Mouse (Mus musculus) neural tube, embryonic 13.5 days (tissue): ENCODE measurements at regions not wholly inside any gene's neighbourhood (a gene's known extent, or its start where the extent isn't known, plus 50 kb on each side); places are given as distances from the start of the nearest gene placed in this dataset.

Experiments used
- ATAC-seq: fragments of 200-750 bp; cut with Nextera tagmentation; 2 replicates; pipeline ENCODE4 v1.8.0; 2017; ENCODE audit warnings: low read depth, mild to moderate bottlenecking, moderate TSS enrichment, moderate library complexity
- H3K27ac ChIP-seq: fragments of 300-500 bp; sonication (generic); replicated peaks from 2 replicates; pipeline ENCODE4 v1.5.1; 2015; ENCODE audit warnings: moderate library complexity, mild to moderate bottlenecking, inconsistent platforms
- H3K27me3 ChIP-seq: fragments of 300-500 bp; sonication (generic); 2 replicates; pipeline ENCODE4 v1.6.1; 2015; ENCODE audit warnings: mild to moderate bottlenecking, inconsistent platforms
- H3K36me3 ChIP-seq: fragments of 300-500 bp; sonication (generic); 2 replicates; pipeline ENCODE4 v1.6.1; 2015; ENCODE audit warnings: mild to moderate bottlenecking, inconsistent platforms
- H3K4me1 ChIP-seq: fragments of 300-500 bp; sonication (generic); replicated peaks from 2 replicates; pipeline ENCODE4 v1.6.1; 2015; ENCODE audit warnings: inconsistent platforms
- H3K4me2 ChIP-seq: fragments of 300-500 bp; sonication (generic); 2 replicates; pipeline ENCODE4 v1.6.1; 2015; ENCODE audit warnings: inconsistent platforms, mild to moderate bottlenecking, moderate library complexity
- H3K4me3 ChIP-seq: fragments of 300-500 bp; sonication (generic); 2 replicates; pipeline ENCODE4 v1.5.1; 2015; ENCODE audit warnings: mild to moderate bottlenecking, inconsistent platforms
- H3K9ac ChIP-seq: fragments of 300-500 bp; sonication (generic); 2 replicates; pipeline ENCODE4 v1.6.1; 2015; ENCODE audit warnings: moderate library complexity, mild to moderate bottlenecking, inconsistent platforms
- H3K9me3 ChIP-seq: fragments of 300-500 bp; sonication (generic); 2 replicates; pipeline ENCODE4 v1.6.1; 2016; ENCODE audit warnings: inconsistent platforms
- WGBS: fragments of 180-500 bp; shearing (Covaris S2); methylation state at CpG from one replicate; pipeline ENCODE4 v1.1.7; 2015; 5-methylcytosine and 5-hydroxymethylcytosine counted together

DNA sequence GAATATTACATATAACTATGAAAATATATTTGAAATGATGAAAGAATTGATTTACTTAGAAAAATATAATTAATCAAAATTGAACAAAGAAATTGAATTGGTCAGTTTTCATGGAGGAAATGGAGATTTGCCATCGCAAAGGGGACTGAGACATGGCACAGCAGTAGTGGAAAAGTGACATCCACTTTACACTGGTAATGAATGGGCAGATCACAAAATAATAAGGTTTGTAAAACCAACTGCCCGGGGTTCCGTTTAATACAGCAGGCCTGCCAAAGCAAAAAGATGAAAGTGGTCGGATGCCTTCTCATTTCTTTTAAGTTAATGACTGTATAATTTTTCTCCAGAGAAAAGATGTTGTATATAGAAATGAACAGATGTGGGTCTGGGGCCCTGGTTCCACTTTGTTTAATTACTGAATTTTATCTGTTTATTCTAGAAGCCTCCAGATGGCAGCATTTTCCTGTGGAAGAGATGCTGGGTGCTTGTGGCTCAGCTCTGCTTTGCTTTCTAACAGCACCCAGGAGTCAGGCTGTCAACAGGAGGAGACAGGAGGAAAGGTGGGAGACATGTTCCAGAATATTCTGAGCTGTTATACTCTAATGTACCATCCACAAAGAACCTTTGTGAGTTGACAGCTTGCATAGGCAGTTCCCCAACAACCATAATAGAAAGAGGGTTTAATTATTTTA lies 75.6 kb upstream of the Fbxl17 start:
- H3K9me3 ChIP-seq: no peaks in the 10 kb centered on the region
- ATAC-seq: peak; percentile 75
- H3K27ac ChIP-seq: no peak overlapping the region
- no peak overlapping the region for H3K4me3 ChIP-seq
- no peak overlapping the region for H3K4me2 ChIP-seq
- no peaks in the 10 kb centered on the region for H3K36me3 ChIP-seq
- 54% methylated on average over 4 of the region's 4 CpGs for WGBS
- H3K4me1 ChIP-seq: no peaks in the 10 kb centered on the region
- H3K9ac ChIP-seq: no peak overlapping the region
- H3K27me3 ChIP-seq: no peaks in the 10 kb centered on the region

GRCm38 (mm10) chr17:63582870-63583269 lies 83.1 kb upstream of the Fbxl17 start:
- no peaks in the 10 kb centered on the region for H3K36me3 ChIP-seq
- WGBS: 66% methylated on average over 4 of the region's 4 CpGs
- no peak overlapping the region for H3K27ac ChIP-seq
- H3K9ac ChIP-seq: no peak overlapping the region
- no peak for ATAC-seq
- H3K9me3 ChIP-seq: no peaks in the 10 kb centered on the region
- no peaks in the 10 kb centered on the region for H3K27me3 ChIP-seq
- H3K4me2 ChIP-seq: no peak overlapping the region
- no peak overlapping the region for H3K4me3 ChIP-seq
- no peaks in the 10 kb centered on the region for H3K4me1 ChIP-seq

- no peak overlapping the region for H3K4me2 ChIP-seq
- no peaks in the 10 kb centered on the region for H3K9me3 ChIP-seq
- 0 out of 2 replicates have a peak, but pooled peaks cover 2% of the 10 kb centered on the region for H3K4me1 ChIP-seq
- WGBS: 35% methylated on average over 7 of the region's 7 CpGs
- ATAC-seq: no peak
- H3K27me3 ChIP-seq: no peaks in the 10 kb centered on the region
- H3K36me3 ChIP-seq: no peaks in the 10 kb centered on the region
- no peak overlapping the region for H3K4me3 ChIP-seq
- H3K27ac ChIP-seq: 0 out of 2 replicates have a peak overlapping the region, but pooled peaks have one; percentile 5
- no peak overlapping the region for H3K9ac ChIP-seq
Measured at GRCm38 (mm10) chr17:63607021-63607751, 107.4 kb upstream of the Fbxl17 start.

GRCm38 (mm10) chr17:63622726-63623125 lies 122.9 kb upstream of the Fbxl17 start:
- no peak overlapping the region for H3K27ac ChIP-seq
- no peak overlapping the region for H3K9ac ChIP-seq
- no peak overlapping the region for H3K4me3 ChIP-seq
- no peaks in the 10 kb centered on the region for H3K9me3 ChIP-seq
- H3K36me3 ChIP-seq: no peaks in the 10 kb centered on the region
- ATAC-seq: no peak
- 26% methylated on average over 3 of the region's 3 CpGs for WGBS
- no peak overlapping the region for H3K4me2 ChIP-seq
- H3K4me1 ChIP-seq: no peaks in the 10 kb centered on the region
- no peaks in the 10 kb centered on the region for H3K27me3 ChIP-seq

GRCm38 (mm10) chr17:63637598-63637997 lies 137.8 kb upstream of the Fbxl17 start:
- H3K4me1 ChIP-seq: no peaks in the 10 kb centered on the region
- H3K4me3 ChIP-seq: no peak overlapping the region
- H3K9ac ChIP-seq: no peak overlapping the region
- no peak overlapping the region for H3K27ac ChIP-seq
- ATAC-seq: no peak
- H3K4me2 ChIP-seq: no peak overlapping the region
- no peaks in the 10 kb centered on the region for H3K36me3 ChIP-seq
- no peaks in the 10 kb centered on the region for H3K27me3 ChIP-seq
- 75% methylated on average over 2 of the region's 2 CpGs for WGBS
- H3K9me3 ChIP-seq: no peaks in the 10 kb centered on the region

- peaks cover 7% of the 10 kb centered on the region; the same call in 1 of the 2 replicates for H3K9me3 ChIP-seq
- no peak overlapping the region for H3K27ac ChIP-seq
- no peak overlapping the region for H3K4me2 ChIP-seq
- H3K9ac ChIP-seq: no peak overlapping the region
- no peaks in the 10 kb centered on the region for H3K4me1 ChIP-seq
- H3K27me3 ChIP-seq: no peaks in the 10 kb centered on the region
- no peak overlapping the region for H3K4me3 ChIP-seq
- ATAC-seq: no peak
- 89% methylated on average over 4 of the region's 4 CpGs for WGBS
- no peaks in the 10 kb centered on the region for H3K36me3 ChIP-seq
Measured at GRCm38 (mm10) chr17:63644390-63644789, 144.6 kb upstream of the Fbxl17 start.

DNA sequence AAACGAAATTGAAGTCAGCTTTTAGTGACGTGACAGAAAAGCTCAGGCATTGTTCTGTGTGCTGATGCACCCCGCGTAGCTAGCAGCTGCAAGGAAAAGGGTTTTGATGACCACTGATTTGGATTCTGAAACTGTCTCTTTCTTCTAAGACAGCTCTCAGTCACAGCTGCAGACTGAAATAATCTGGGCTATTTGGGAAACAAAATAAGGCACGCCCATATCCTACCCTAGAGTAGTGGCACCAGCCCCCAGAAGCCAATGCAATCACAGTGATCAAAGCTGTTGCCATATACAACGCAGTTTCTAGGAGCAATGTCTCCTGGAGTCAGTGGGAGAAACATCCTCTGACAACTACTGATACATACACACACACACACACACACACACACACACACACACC lies 157.9 kb upstream of the Fbxl17 start:
- Histone ChIP-seq H3K4me2 (no peak overlapping the region), H3K4me3 (no peak overlapping the region), H3K27me3 (no peaks in the 10 kb centered on the region), H3K4me1 (peaks cover 9% of the 10 kb centered on the region), H3K27ac (no peak overlapping the region), H3K9me3 (no peaks in the 10 kb centered on the region), H3K9ac (no peak overlapping the region), H3K36me3 (no peaks in the 10 kb centered on the region)
- no peak for ATAC-seq
- WGBS: 71% methylated on average over 6 of the region's 6 CpGs

DNA sequence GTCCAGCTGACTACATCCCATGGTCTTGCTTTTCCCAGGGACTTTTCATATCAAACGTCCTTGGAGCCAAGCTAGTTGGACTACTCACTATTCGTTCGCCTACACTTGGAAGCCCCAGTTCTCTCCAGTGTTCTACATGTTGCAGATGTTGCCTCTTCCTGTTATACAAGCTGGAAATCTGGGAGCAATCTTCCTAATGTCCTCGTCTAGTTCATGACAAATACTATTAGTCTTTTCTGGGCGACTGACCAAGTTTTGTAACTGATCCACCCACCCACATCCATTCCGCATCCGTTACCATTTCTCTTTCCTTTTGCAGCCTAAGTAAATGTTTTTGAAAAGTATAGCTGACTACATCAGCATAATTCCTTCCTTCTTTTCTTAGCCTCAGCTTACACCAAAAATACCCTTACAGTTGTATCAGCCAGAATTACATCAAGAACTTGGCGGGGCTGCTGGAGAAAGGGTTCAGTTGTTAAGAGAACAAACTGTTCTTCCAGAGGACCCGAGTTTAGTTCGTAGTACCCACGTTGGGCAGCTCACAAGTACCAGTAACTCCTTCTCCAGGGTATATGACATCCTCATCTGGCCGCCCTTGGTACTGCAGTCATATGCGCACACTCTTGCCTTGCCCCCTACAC lies 161.1 kb upstream of the Fbxl17 start:
- peaks cover 12% of the 10 kb centered on the region for H3K4me1 ChIP-seq
- H3K9me3 ChIP-seq: no peaks in the 10 kb centered on the region
- H3K27ac ChIP-seq: no peak overlapping the region
- no peak overlapping the region for H3K9ac ChIP-seq
- 91% methylated on average over 13 of the region's 13 CpGs for WGBS
- no peaks in the 10 kb centered on the region for H3K27me3 ChIP-seq
- no peak overlapping the region for H3K4me2 ChIP-seq
- no peaks in the 10 kb centered on the region for H3K36me3 ChIP-seq
- ATAC-seq: no peak
- no peak overlapping the region for H3K4me3 ChIP-seq

DNA sequence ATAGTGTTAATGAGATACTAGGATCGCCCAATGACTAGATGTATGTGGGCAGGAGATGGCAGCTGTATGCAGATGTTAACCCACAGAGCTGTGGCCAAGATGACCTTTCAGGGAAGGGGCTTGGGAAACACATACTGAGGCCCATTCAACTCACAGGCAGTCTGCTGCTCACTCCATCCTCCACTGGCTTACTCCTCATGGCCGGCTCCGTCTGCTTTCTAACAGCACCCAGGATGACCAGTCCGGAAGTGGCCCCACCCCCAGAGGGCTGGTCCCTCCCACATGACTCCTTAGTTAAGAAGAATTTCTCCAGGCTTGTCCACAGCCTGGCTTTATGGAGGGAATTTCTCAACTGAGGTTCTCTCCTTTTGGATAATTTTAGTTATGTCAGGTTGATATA lies 161.8 kb upstream of the Fbxl17 start:
- H3K36me3 ChIP-seq: no peaks in the 10 kb centered on the region
- no peak for ATAC-seq
- WGBS: 81% methylated on average over 4 of the region's 4 CpGs

DNA sequence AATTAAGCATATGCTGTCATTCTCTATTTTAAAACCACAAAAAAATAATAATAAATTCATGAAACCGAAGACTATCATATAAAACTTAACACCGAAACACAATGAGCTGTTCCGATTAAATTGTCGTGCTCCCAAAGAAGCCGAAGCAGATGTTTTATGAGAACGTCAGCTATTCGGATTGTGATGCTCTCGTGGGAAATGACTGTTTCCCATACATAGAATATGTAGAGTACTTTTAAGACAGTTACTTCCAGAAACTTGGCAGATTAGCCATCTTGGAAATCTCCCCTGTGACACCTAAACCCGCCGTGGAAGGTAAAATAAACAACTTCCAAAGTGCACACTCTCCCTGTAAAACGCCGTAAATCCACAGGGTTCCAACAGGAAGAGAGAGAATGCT lies 162.4 kb upstream of the Fbxl17 start:
- no peaks in the 10 kb centered on the region for H3K36me3 ChIP-seq
- H3K9ac ChIP-seq: no peak overlapping the region; the same call in 1 of the 2 replicates
- WGBS: 51% methylated on average over 12 of the region's 12 CpGs
- no peaks in the 10 kb centered on the region for H3K9me3 ChIP-seq
- peaks cover 12% of the 10 kb centered on the region for H3K4me1 ChIP-seq
- no peaks in the 10 kb centered on the region for H3K27me3 ChIP-seq
- no peak overlapping the region for H3K4me3 ChIP-seq
- H3K4me2 ChIP-seq: peak overlapping the region; percentile 34
- ATAC-seq: no peak
- 0 out of 2 replicates have a peak overlapping the region, but pooled peaks have one; percentile 14 for H3K27ac ChIP-seq

More for the DNA sequence above, 161.8 kb upstream of the Fbxl17 start:
- Histone ChIP-seq H3K9me3 (no peaks in the 10 kb centered on the region), H3K4me2 (no peak overlapping the region), H3K9ac (no peak overlapping the region), H3K4me3 (no peak overlapping the region), H3K27me3 (no peaks in the 10 kb centered on the region), H3K27ac (0 out of 2 replicates have a peak overlapping the region, but pooled peaks have one; percentile 14), H3K4me1 (peaks cover 12% of the 10 kb centered on the region)

DNA sequence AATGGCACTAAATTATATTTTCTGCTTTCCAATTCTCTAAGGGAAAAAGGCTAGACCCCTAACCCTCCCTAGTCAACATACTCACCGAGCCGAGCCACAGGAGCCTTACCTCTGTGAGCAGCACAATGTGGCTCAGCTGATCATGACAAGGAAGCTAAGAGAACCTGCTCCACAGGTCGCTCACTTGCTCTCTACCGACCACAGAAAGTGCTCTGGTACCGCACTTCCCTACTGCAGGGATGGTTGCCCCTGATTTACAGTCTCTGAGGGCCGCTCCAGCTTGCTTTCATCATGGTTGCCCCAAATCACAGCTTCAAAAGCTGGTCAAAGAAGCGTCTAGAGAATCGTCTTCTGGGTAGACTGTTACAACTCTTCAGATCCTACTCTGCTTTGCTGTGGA lies 177.0 kb upstream of the Fbxl17 start:
- H3K9me3 ChIP-seq: no peaks in the 10 kb centered on the region
- no peaks in the 10 kb centered on the region for H3K27me3 ChIP-seq
- ATAC-seq: no peak
- H3K9ac ChIP-seq: no peak overlapping the region
- no peaks in the 10 kb centered on the region for H3K4me1 ChIP-seq
- no peak overlapping the region for H3K4me3 ChIP-seq
- H3K36me3 ChIP-seq: no peaks in the 10 kb centered on the region
- WGBS: 82% methylated on average over 8 of the region's 8 CpGs
- H3K4me2 ChIP-seq: no peak overlapping the region
- no peak overlapping the region for H3K27ac ChIP-seq

GRCm38 (mm10) chr17:63677996-63678657 lies 178.3 kb upstream of the Fbxl17 start:
- no peak for ATAC-seq
- H3K36me3 ChIP-seq: no peaks in the 10 kb centered on the region
- WGBS: 72% methylated on average over 3 of the region's 3 CpGs
- no peak overlapping the region for H3K27ac ChIP-seq
- no peaks in the 10 kb centered on the region for H3K9me3 ChIP-seq
- H3K4me2 ChIP-seq: no peak overlapping the region
- no peaks in the 10 kb centered on the region for H3K4me1 ChIP-seq
- H3K27me3 ChIP-seq: no peaks in the 10 kb centered on the region
- H3K4me3 ChIP-seq: no peak overlapping the region
- no peak overlapping the region for H3K9ac ChIP-seq
